Mouse (Mus musculus) MEL (cell line): ENCODE results near the gene Oxsr1. TPM values are rescaled to one million over a fixed set of nuclear protein-coding genes. Genes with fewer than 3 reads are reported as not detected.

Experiments used
- DNase-seq: peaks from one replicate; pipeline ENCODE4 v3.0.0; 2011; ENCODE audit warnings: low read depth, low spot score
- H3K27ac ChIP-seq: 2 replicates; pipeline ENCODE4 v1.5.1; 2012; ENCODE audit warnings: low read depth, mild to moderate bottlenecking, control low read depth, low read length, moderate library complexity; ENCODE audit not compliant: control insufficient read depth
- H3K27me3 ChIP-seq, 2 experiments: fragments of 150-350 bp in 1 of 2; sonication (generic) in 1 of 2; 2 replicates each; pipeline ENCODE4 v1.6.1; 2012; ENCODE audit warnings: low read length in 2 of 2, mild to moderate bottlenecking in 2 of 2, improper control_type of control experiment in 1 of 2, moderate library complexity in 1 of 2; ENCODE audit not compliant: insufficient read depth in 2 of 2, control insufficient read depth in 1 of 2
- H3K36me3 ChIP-seq, 2 experiments: 2 replicates each; pipeline ENCODE4 v1.6.1; 2012 to 2014; ENCODE audit warnings: low read length in 2 of 2, improper control_type of control experiment in 1 of 2, inconsistent platforms in 1 of 2, mild to moderate bottlenecking in 1 of 2; ENCODE audit not compliant: insufficient read depth in 2 of 2, control insufficient read depth in 1 of 2
- H3K4me1 ChIP-seq, 2 experiments: fragments of 150-350 bp in 1 of 2; sonication (generic) in 1 of 2; 2 replicates each; pipeline ENCODE4 v1.6.1; 2012; ENCODE audit warnings: low read length in 2 of 2, improper control_type of control experiment in 1 of 2, mild to moderate bottlenecking in 1 of 2; ENCODE audit not compliant: insufficient read depth in 2 of 2, control insufficient read depth in 1 of 2
- H3K4me3 ChIP-seq, 2 experiments: fragments of 150-350 bp in 1 of 2; sonication (generic) in 1 of 2; 2 replicates each; pipeline ENCODE4 v1.5.1; 2012; ENCODE audit warnings: low read depth in 2 of 2, low read length in 2 of 2, mild to moderate bottlenecking in 2 of 2, moderate library complexity in 2 of 2, control low read depth in 1 of 2, improper control_type of control experiment in 1 of 2; ENCODE audit not compliant: control insufficient read depth in 1 of 2, insufficient read depth in 1 of 2
- H3K79me2 ChIP-seq: 2 replicates; pipeline ENCODE4 v1.6.1; 2012; ENCODE audit warnings: mild to moderate bottlenecking, low read length, moderate library complexity; ENCODE audit not compliant: control insufficient read depth, poor library complexity, insufficient read depth
- H3K9ac ChIP-seq: 2 replicates; pipeline ENCODE4 v1.6.1; 2012; ENCODE audit warnings: low read depth, mild to moderate bottlenecking, control low read depth, low read length, moderate library complexity; ENCODE audit not compliant: control insufficient read depth, poor library complexity, severe bottlenecking
- H3K9me3 ChIP-seq: fragments of 150-350 bp; sonication (generic); replicated peaks from 2 replicates; pipeline ENCODE4 v1.6.1; 2012; ENCODE audit warnings: mild to moderate bottlenecking, low read length, improper control_type of control experiment, moderate library complexity; ENCODE audit not compliant: insufficient read depth
- BHLHE40 ChIP-seq: IDR thresholded peaks from 2 replicates; pipeline ENCODE4 v1.6.1; 2012; ENCODE audit warnings: low read depth, mild to moderate bottlenecking, inconsistent platforms, low read length, improper control_type of control experiment, borderline replicate concordance
- ELF1 ChIP-seq: IDR thresholded peaks from 2 replicates; pipeline ENCODE4 v1.6.1; 2014; ENCODE audit warnings: low read depth, mild to moderate bottlenecking, inconsistent platforms, low read length, improper control_type of control experiment, moderate library complexity
- EP300 ChIP-seq, 2 experiments: IDR thresholded peaks; 2 replicates each; pipeline ENCODE4 v1.6.1; 2011; ENCODE audit warnings: improper control_type of control experiment in 2 of 2, low read length in 2 of 2, low read depth in 1 of 2, mild to moderate bottlenecking in 1 of 2
- GATA1 ChIP-seq: IDR thresholded peaks from 2 replicates; pipeline ENCODE4 v1.6.1; 2011; ENCODE audit warnings: low read depth, low read length, improper control_type of control experiment
- KAT2A ChIP-seq: conservative IDR thresholded peaks from 2 replicates; pipeline ENCODE4 v1.6.1; 2012; ENCODE audit warnings: low read depth, low read length, improper control_type of control experiment, inconsistent platforms
- MAFK ChIP-seq: IDR thresholded peaks from 2 replicates; pipeline ENCODE4 v1.6.1; 2011; ENCODE audit warnings: low read depth, mild to moderate bottlenecking, low read length, improper control_type of control experiment, borderline replicate concordance
- NELFE ChIP-seq: IDR thresholded peaks from 2 replicates; pipeline ENCODE4 v1.6.1; 2011; ENCODE audit warnings: low read depth, low read length, improper control_type of control experiment
- POLR2A ChIP-seq, 2 experiments: IDR thresholded peaks; 2 replicates each; pipeline ENCODE4 v1.6.1; 2011 to 2012; ENCODE audit warnings: low read length in 2 of 2, mild to moderate bottlenecking in 2 of 2, control low read depth in 1 of 2, improper control_type of control experiment in 1 of 2, low read depth in 1 of 2, moderate library complexity in 1 of 2; ENCODE audit not compliant: control insufficient read depth in 1 of 2, insufficient read depth in 1 of 2, poor library complexity in 1 of 2
- RAD21 ChIP-seq: IDR thresholded peaks from 2 replicates; pipeline ENCODE4 v1.6.1; 2011; ENCODE audit warnings: mild to moderate bottlenecking, low read depth, low read length, improper control_type of control experiment
- RCOR1 ChIP-seq: IDR thresholded peaks from 2 replicates; pipeline ENCODE4 v1.6.1; 2012; ENCODE audit warnings: low read depth, mild to moderate bottlenecking, inconsistent platforms, low read length, improper control_type of control experiment
- SIN3A ChIP-seq: IDR thresholded peaks from 2 replicates; pipeline ENCODE4 v1.6.1; 2012; ENCODE audit warnings: low read length, improper control_type of control experiment, inconsistent platforms
- SMC3 ChIP-seq: IDR thresholded peaks from 2 replicates; pipeline ENCODE4 v1.6.1; 2011; ENCODE audit warnings: low read depth, low read length, improper control_type of control experiment
- TBP ChIP-seq: IDR thresholded peaks from 2 replicates; pipeline ENCODE4 v1.8.0; 2011; ENCODE audit warnings: low read depth, low read length, improper control_type of control experiment
- USF2 ChIP-seq, 2 experiments: IDR thresholded peaks; 2 replicates each; pipeline ENCODE4 v1.6.1; 2011 to 2012; ENCODE audit warnings: improper control_type of control experiment in 2 of 2, low read length in 2 of 2, borderline replicate concordance in 1 of 2, inconsistent platforms in 1 of 2, low read depth in 1 of 2, mild to moderate bottlenecking in 1 of 2; ENCODE audit not compliant: insufficient read depth in 1 of 2
- ZC3H11A ChIP-seq: IDR thresholded peaks from 2 replicates; pipeline ENCODE4 v1.6.1; 2012; ENCODE audit warnings: low read depth, mild to moderate bottlenecking, inconsistent platforms, low read length, improper control_type of control experiment
- ZKSCAN1 ChIP-seq: IDR thresholded peaks from 2 replicates; pipeline ENCODE4 v1.6.1; 2012; ENCODE audit warnings: low read depth, mild to moderate bottlenecking, inconsistent platforms, low read length, improper control_type of control experiment, moderate library complexity
- ZNF384 ChIP-seq: IDR thresholded peaks from 2 replicates; pipeline ENCODE4 v1.6.1; 2012; ENCODE audit warnings: low read depth, mild to moderate bottlenecking, inconsistent platforms, low read length, improper control_type of control experiment
- polyA plus RNA-seq, 2 experiments: library from polyadenylated mRNA; stranded (reverse) in 1 of 2; unstranded in 1 of 2; fragments of >175 nt in 1 of 2; fragments of >200 nt in 1 of 2; gene quantifications; 2 replicates each; pipeline versions ENCODE4 v1.2.1 to v1.2.4; 2012; ENCODE audit warnings: low replicate concordance in 2 of 2, low read depth in 1 of 2; ENCODE audit not compliant: insufficient read length in 2 of 2, insufficient read depth in 1 of 2, missing spikeins in 1 of 2
- total RNA-seq: library from RNA; depleted of rRNA; stranded (reverse); fragments of 300-350 nt; gene quantifications from 2 replicates; pipeline ENCODE4 v1.2.3, GENCODE M21; 2012

Oxsr1 gene
- total and polyA plus RNA-seq, 3 experiments = 25.6 to 304 (median 37.6) TPM

GRCm38 (mm10) chr9:119346376-119346775 lies 24.1 kb upstream of the Oxsr1 start:
- no peak for DNase-seq
- H3K9ac ChIP-seq = no peak overlapping the region
- no peaks in the 10 kb centered on the region; a peak in 1 of 4 replicates for H3K36me3 ChIP-seq
- no peaks in the 10 kb centered on the region; the same call in 1 of the 2 replicates for H3K79me2 ChIP-seq
- TF ChIP-seq POLR2A (IDR thresholded peaks at IDR 0.05; ENCODE audit: control insufficient read depth in 1 of 2, insufficient read depth in 1 of 2, low read depth in 1 of 2, low read length in 2 of 2, poor library complexity in 1 of 2) (no peak), TBP (no peak), BHLHE40 (no peak), GATA1 (no peak), KAT2A (no peak), ZKSCAN1 (no peak), ZNF384 (no peak), RCOR1 (no peak), EP300 (IDR thresholded peaks at IDR 0.05; ENCODE audit: low read depth in 1 of 2, low read length in 2 of 2) (no peak), MAFK (no peak), SIN3A (no peak), ELF1 (no peak), RAD21 (no peak), USF2 (IDR thresholded peaks at IDR 0.05; ENCODE audit: borderline replicate concordance in 1 of 2, insufficient read depth in 1 of 2, low read depth in 1 of 2, low read length in 2 of 2) (no peak), ZC3H11A (no peak)
- no peak overlapping the region for H3K27ac ChIP-seq
- H3K27me3 ChIP-seq = no peaks in the 10 kb centered on the region
- peaks cover 0 to 5% of the 10 kb centered on the region in 2 experiments; a peak in 1 of 4 replicates for H3K4me1 ChIP-seq
- no peaks in the 10 kb centered on the region for H3K9me3 ChIP-seq
- no peak overlapping the region for H3K4me3 ChIP-seq

- Histone ChIP-seq H3K9ac (no peak overlapping the region), H3K79me2 (peaks cover 9% of the 10 kb centered on the region), H3K4me1 (peaks cover 0 to 8% of the 10 kb centered on the region in 2 experiments; a peak in 3 of 4 replicates), H3K27ac (no peak overlapping the region), H3K9me3 (no peaks in the 10 kb centered on the region), H3K4me3 (no peak overlapping the region), H3K27me3 (no peaks in the 10 kb centered on the region), H3K36me3 (peaks cover 0 to 2% of the 10 kb centered on the region in 2 experiments; a peak in 2 of 4 replicates)
- TF ChIP-seq NELFE (no peak), ZC3H11A (no peak), SMC3 (no peak)
- DNase-seq = no peak
These were observed 20.5 kb upstream of the Oxsr1 start for GRCm38 (mm10) chr9:119342728-119343127.
